Mouse (Mus musculus) bone marrow, adult 2 months (tissue): ENCODE measurements at regions not wholly inside any gene's neighbourhood (a gene's known extent, or its start where the extent isn't known, plus 50 kb on each side); places are given as distances from the start of the nearest gene placed in this dataset.

Experiments used
- CTCF ChIP-seq: fragments of 200-500 bp; IDR thresholded peaks from 2 replicates; pipeline ENCODE4 v1.5.1; 2011; ENCODE audit warnings: low read length, control low read depth; ENCODE audit not compliant: control insufficient read depth, insufficient read depth
- POLR2A ChIP-seq: fragments of 200-500 bp; IDR thresholded peaks from 2 replicates; pipeline ENCODE4 v1.6.1; 2011; ENCODE audit warnings: low read depth, mild to moderate bottlenecking, control low read depth, low read length, borderline replicate concordance; ENCODE audit not compliant: control insufficient read depth

DNA sequence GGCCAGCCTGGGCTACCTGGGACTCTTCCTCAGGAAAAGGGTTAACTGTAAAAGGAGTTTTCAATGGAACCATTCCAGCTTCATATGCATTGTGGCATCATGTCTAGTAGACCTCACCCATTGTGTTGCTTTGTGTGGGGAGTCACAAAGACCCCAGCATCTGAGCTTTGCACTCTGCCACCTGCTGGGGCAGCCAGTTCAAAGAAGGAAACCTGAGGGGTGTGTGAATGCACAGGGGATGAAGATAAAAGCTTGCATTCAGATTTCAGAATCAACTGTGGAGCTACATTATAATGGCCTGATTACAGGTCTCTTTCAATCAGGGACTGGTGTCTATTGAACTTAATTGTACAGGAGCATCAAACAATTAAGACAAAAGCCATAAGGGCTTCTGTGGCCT lies 215.4 kb upstream of the Runx1 start:
- TF ChIP-seq CTCF, result no peak
- no peak for TF ChIP-seq POLR2A
